Mouse (Mus musculus): ENCODE data around the gene Trp53bp2.

- TF ChIP-seq CTCF (IDR thresholded peaks at IDR 0.05; ENCODE audit: low read depth, low read length), result no peak
- no peak for TF ChIP-seq POLR2A (IDR thresholded peaks at IDR 0.05; ENCODE audit: insufficient read depth, low read length)
Observed at GRCm38 (mm10) chr1:182369435-182369834, 39.5 kb upstream of the Trp53bp2 start.
